Mouse (Mus musculus) cerebellum, postnatal 4 days (tissue): ENCODE measurements at regions not wholly inside any gene's neighbourhood (a gene's known extent, or its start where the extent isn't known, plus 50 kb on each side); places are given as distances from the start of the nearest gene placed in this dataset.

ENCODE experiments used
- DNase-seq, 2 experiments: peaks; one replicate each; pipeline ENCODE4 v3.0.0; 2022; ENCODE audit warnings: low spot score in 2 of 2, mixed read lengths in 1 of 2

GRCm38 (mm10) chr15:64434502-64434901 is 374.2 kb upstream of the Fam49b start:
- DNase-seq = no peak

- DNase-seq = no peak
Observed at GRCm38 (mm10) chr15:64434908-64435307, 374.6 kb upstream of the Fam49b start.

GRCm38 (mm10) chr15:64445076-64445475 is 372.4 kb upstream of the Gm21798 start:
- DNase-seq = no peak

GRCm38 (mm10) chr15:64446411-64447072 is 371.0 kb upstream of the Gm21798 start:
- peak in 1 of 2 experiments; percentile 65 for DNase-seq

- DNase-seq = no peak
Observed at GRCm38 (mm10) chr15:64447239-64447952, 370.1 kb upstream of the Gm21798 start.

GRCm38 (mm10) chr15:64448581-64449140 is 368.8 kb upstream of the Gm21798 start:
- peak in 1 of 2 experiments; percentile 24 for DNase-seq

- no peak for DNase-seq
Observed at GRCm38 (mm10) chr15:64470743-64471142, 346.8 kb upstream of the Gm21798 start.

- DNase-seq = no peak
Observed at GRCm38 (mm10) chr15:64471597-64471996, 345.9 kb upstream of the Gm21798 start.

- DNase-seq = no peak
Observed at GRCm38 (mm10) chr15:64474236-64474635, 343.3 kb upstream of the Gm21798 start.

GRCm38 (mm10) chr15:64477131-64477530 is 340.4 kb upstream of the Gm21798 start:
- no peak for DNase-seq

GRCm38 (mm10) chr15:64480625-64481024 is 336.9 kb upstream of the Gm21798 start:
- DNase-seq = no peak

- no peak for DNase-seq
Observed at GRCm38 (mm10) chr15:64481226-64481625, 336.3 kb upstream of the Gm21798 start.

GRCm38 (mm10) chr15:64482960-64483359 is 334.5 kb upstream of the Gm21798 start:
- no peak for DNase-seq

- DNase-seq = peak in 1 of 2 experiments; percentile 8
Observed at GRCm38 (mm10) chr15:64487801-64488200, 329.7 kb upstream of the Gm21798 start.

- DNase-seq = no peak
Observed at GRCm38 (mm10) chr15:64500783-64501182, 316.7 kb upstream of the Gm21798 start.

GRCm38 (mm10) chr15:64501479-64501878 is 316.0 kb upstream of the Gm21798 start:
- DNase-seq = no peak

- DNase-seq = no peak
Observed at GRCm38 (mm10) chr15:64504751-64505150, 312.7 kb upstream of the Gm21798 start.

- no peak for DNase-seq
Observed at GRCm38 (mm10) chr15:64510649-64511048, 306.8 kb upstream of the Gm21798 start.

GRCm38 (mm10) chr15:64511176-64511575 is 306.3 kb upstream of the Gm21798 start:
- DNase-seq = no peak

- DNase-seq = no peak
Observed at GRCm38 (mm10) chr15:64512615-64513014, 304.9 kb upstream of the Gm21798 start.

GRCm38 (mm10) chr15:64513501-64514097 is 303.9 kb upstream of the Gm21798 start:
- DNase-seq = no peak

- no peak for DNase-seq
Observed at GRCm38 (mm10) chr15:64515179-64515578, 302.3 kb upstream of the Gm21798 start.
